Mouse (Mus musculus) regulatory T cell (primary cell): ENCODE measurements around the gene Ncoa3.

ENCODE experiments used
- in situ Hi-C: fragments of 300-600 bp; cut with MboI, MseI; formaldehyde crosslinking; loops from one replicate; pipeline ENCODE4 v1.15.1; 2025; ENCODE audit warnings: high pct_unique_total_duplicates

Gene Ncoa3

GRCm38 (mm10) chr2:166031120-166031929 lies 38.9 kb downstream of the Ncoa3 start:
- in situ Hi-C loops: no loop called here

GRCm38 (mm10) chr2:166032628-166033027 lies 40.2 kb downstream of the Ncoa3 start:
- in situ Hi-C loops: no loop called here

DNA sequence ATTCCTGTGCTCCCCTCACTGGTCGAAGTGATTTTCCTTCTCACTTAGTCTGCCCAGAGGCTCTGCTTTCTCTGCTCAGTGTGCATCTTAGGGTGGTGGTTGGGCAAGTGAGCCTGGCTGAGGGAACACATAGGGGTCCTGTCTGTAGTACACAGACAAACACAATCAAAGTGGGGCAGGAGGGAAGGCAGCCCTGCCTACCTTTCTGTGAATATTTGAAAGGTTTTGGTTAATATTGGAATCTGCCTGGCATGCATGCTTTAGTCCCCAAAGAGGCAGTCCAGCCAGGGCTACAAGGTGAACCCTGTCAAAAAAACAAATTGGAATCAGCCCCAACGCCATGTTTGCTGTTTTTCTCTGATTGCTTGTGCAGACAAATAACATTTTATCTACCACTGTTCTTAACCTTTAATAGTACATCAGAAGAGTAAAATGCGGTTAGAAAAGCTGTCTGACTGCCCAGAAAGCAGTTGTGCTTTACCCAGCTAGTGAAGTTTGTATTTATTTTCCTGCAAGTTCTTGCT lies 42.6 kb downstream of the Ncoa3 start:
- in situ Hi-C loops: loop anchor here (5.0 kb wide), 1 partner anchor 33 kb away; no protein-coding TSS in a partner anchor

- in situ Hi-C loops: loop anchor here (5.0 kb wide), 1 partner anchor 33 kb away; no protein-coding TSS in a partner anchor
Observed at GRCm38 (mm10) chr2:166035725-166036124, 43.3 kb downstream of the Ncoa3 start.

DNA sequence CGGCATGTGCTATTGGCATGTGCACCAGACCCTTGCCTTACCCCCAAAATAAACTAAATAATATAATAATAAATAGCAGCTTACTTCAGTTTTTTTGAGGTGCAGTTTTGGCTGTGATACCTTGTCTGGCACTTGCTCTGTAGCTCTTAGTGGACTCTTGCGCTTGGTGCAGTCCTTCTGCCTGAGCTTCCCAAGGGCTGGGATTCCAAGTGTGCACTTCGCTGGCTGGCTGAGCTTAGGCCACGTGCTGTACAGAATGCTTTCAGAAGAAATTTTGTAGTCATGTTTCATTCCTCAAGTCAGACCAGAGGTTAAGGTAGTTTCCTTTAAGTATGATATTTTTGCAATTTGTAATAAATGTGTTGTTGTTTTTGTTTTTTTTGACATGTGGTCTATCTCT lies 47.2 kb downstream of the Ncoa3 start:
- in situ Hi-C loops: loop anchor here (5.0 to 10.0 kb wide), 2 partner anchors 37 to 125 kb away; no protein-coding TSS in a partner anchor

DNA sequence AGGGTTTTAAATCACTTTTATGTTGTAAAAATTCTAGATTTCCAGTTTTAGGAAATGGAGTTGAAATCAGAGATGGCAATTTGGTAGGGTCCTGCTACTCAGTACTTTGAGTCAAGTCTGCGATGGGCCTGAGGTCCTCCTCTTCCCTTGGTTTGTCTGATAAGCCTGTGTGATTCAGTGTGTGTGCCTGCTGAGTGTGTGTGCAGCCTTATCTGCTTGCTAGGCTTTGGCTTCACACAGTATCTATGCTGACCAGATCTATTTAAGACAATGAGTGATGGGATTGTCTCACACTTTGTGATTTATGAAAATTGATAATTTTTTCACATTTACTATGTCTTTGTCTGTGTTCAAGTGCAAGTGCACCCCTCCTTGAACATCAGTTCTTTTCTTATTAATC lies 50.1 kb downstream of the Ncoa3 start:
- in situ Hi-C loops: loop anchor here (10.0 kb wide), 1 partner anchor 128 kb away; no protein-coding TSS in a partner anchor

GRCm38 (mm10) chr2:166045006-166045405 lies 52.6 kb downstream of the Ncoa3 start:
- in situ Hi-C loops: loop anchor here (10.0 kb wide), 1 partner anchor 130 kb away; no protein-coding TSS in a partner anchor

- in situ Hi-C loops: loop anchor here (10.0 kb wide), 1 partner anchor 131 kb away; no protein-coding TSS in a partner anchor
Observed at GRCm38 (mm10) chr2:166045549-166046501, 53.4 kb downstream of the Ncoa3 start.

GRCm38 (mm10) chr2:166047931-166048330 lies 55.5 kb downstream of the Ncoa3 start:
- in situ Hi-C loops: loop anchor here (10.0 kb wide), 1 partner anchor 133 kb away; no protein-coding TSS in a partner anchor

- in situ Hi-C loops: loop anchor here (10.0 kb wide), 1 partner anchor 134 kb away; no protein-coding TSS in a partner anchor
Observed at GRCm38 (mm10) chr2:166048852-166049251, 56.4 kb downstream of the Ncoa3 start.

GRCm38 (mm10) chr2:166051421-166051820 lies 59.0 kb downstream of the Ncoa3 start:
- in situ Hi-C loops: loop anchor here (25.0 kb wide), 1 partner anchor 214 kb away; no protein-coding TSS in a partner anchor

DNA sequence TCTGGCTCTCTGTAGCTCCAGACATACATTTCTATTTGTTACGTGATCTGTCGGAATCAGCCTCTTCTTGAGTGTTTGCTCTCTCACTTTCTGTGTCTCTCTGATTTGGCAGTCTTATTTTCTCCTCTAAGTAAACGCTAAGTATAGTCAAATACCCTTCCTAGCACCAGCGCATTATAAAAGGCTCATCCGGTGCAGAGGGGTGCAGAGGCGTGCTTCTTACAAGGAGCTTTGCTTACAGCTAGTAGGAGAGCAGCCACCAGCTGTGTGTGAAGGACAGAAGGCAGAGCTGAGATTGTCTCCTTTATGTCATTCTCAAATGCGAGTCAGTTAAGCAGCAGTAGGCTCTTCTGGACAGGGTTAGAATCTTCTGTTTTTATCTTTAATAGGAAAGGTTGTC lies 59.5 kb downstream of the Ncoa3 start:
- in situ Hi-C loops: loop anchor here (25.0 kb wide), 1 partner anchor 215 kb away; no protein-coding TSS in a partner anchor

- in situ Hi-C loops: loop anchor here (25.0 kb wide), 1 partner anchor 217 kb away; no protein-coding TSS in a partner anchor
Observed at GRCm38 (mm10) chr2:166054002-166054539, 61.6 kb downstream of the Ncoa3 start.

DNA sequence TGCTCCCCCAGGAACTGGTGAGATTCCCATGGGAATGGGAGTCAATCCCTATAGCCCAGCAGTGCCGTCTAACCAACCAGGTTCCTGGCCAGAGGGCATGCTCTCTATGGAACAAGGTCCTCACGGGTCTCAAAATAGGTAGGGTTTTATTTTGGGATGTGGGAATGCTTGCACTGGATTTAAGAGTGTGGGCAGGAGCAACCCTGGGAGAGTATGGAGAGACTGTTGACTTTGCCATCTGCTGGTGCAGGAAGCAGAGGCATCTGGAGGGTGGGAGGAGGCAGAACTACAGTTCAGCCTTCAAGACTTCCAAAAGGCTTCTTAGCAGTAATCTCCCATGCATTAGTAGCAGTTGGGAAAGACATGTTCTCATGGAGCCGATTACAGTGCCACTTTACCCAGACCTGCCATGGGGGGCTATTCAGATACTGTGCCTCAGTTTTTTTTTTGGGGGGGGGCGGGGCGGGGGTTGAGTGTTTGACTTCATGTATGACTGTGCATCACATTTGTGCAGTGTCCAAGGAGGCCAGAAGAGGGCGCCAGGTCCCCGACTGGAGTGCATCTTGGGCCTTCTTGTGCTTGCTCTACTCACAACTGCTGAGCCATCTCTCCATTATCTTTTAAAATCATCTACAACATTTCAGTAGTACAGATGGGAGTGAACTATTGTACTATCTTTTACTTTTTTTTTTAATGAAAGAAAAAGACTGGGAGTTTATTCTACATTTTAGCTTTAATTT lies 67.4 kb downstream of the Ncoa3 start:
- in situ Hi-C loops: loop anchor here (25.0 kb wide), 1 partner anchor 223 kb away; no protein-coding TSS in a partner anchor

- in situ Hi-C loops: loop anchor here (25.0 kb wide), 1 partner anchor 225 kb away; no protein-coding TSS in a partner anchor
Observed at GRCm38 (mm10) chr2:166062008-166062407, 69.6 kb downstream of the Ncoa3 start.

DNA sequence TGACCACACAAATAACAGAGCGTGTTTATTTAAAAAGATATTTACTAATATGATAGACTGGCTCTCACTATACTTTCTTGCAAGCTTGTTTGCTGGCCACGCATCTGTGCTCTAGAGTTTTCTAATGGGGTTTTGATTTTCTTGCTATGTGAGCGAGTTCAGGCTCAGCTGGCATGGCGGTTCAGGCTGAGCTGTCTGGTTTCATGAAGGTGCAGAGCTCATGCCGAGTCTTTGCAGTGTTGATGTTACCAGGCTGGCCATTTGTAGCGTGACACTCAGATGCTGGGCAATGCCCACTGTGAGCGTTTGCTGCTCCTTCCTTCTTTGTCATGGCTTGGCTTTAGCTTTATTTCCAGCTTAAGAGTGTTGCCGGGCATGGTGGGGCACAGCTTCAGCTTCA lies 70.0 kb downstream of the Ncoa3 start:
- in situ Hi-C loops: loop anchor here (25.0 kb wide), 1 partner anchor 225 kb away; no protein-coding TSS in a partner anchor

DNA sequence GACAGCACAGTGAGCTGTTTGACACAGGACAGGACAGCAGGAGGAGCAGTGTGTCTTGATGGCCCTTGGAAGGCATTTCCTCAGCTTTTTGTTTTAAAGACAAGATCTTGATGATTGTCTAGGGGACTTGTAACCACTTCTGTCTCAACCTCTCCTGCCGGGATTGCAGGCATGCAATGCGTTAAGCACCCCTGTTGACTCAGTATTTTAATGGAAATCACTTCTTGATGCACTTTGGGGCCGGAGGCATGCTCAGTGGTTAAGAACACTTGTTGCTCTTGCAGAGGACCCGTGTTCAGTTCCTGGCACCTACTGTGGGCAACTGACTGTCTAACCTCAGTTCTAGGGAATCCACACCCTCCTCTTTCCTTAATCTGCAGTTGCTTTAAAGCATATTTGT lies 74.0 kb downstream of the Ncoa3 start:
- in situ Hi-C loops: loop anchor here (25.0 kb wide), 1 partner anchor 229 kb away; no protein-coding TSS in a partner anchor

GRCm38 (mm10) chr2:166068261-166068660 lies 75.8 kb downstream of the Ncoa3 start:
- in situ Hi-C loops: loop anchor here (25.0 kb wide), 1 partner anchor 231 kb away; no protein-coding TSS in a partner anchor

- in situ Hi-C loops: loop anchor here (25.0 kb wide), 1 partner anchor 232 kb away; no protein-coding TSS in a partner anchor
Observed at GRCm38 (mm10) chr2:166069164-166069563, 76.7 kb downstream of the Ncoa3 start.

GRCm38 (mm10) chr2:166069738-166070137 lies 77.3 kb downstream of the Ncoa3 start:
- in situ Hi-C loops: loop anchor here (25.0 kb wide), 1 partner anchor 232 kb away; no protein-coding TSS in a partner anchor
